Mouse (Mus musculus) megakaryocyte-erythroid progenitor cell, adult 5-6 weeks (primary cell): Measurements from ENCODE around the gene Grm1. TPM values are rescaled to one million over a fixed set of nuclear protein-coding genes. Genes with fewer than 3 reads are reported as not detected.

ENCODE experiments used
- ATAC-seq: replicated peaks from 2 replicates; pipeline ENCODE4 v1.8.0; 2016; ENCODE audit warnings: mild to moderate bottlenecking, inconsistent platforms; ENCODE audit not compliant: severe bottlenecking, poor library complexity, low FRiP score, low TSS enrichment
- total RNA-seq, 2 experiments: library from RNA; stranded (forward) in 1 of 2; stranded (reverse) in 1 of 2; fragments of 200-1000, 215-1000 nt in 1 of 2; fragments of >200 nt in 1 of 2; fragmentation: Nextera tagmentation in 1 of 2; gene quantifications; 2 replicates each; pipeline ENCODE4 v1.2.3; 2014 to 2017

Gene Grm1
- total RNA-seq, 2 experiments from 2014 or later = not detected

DNA sequence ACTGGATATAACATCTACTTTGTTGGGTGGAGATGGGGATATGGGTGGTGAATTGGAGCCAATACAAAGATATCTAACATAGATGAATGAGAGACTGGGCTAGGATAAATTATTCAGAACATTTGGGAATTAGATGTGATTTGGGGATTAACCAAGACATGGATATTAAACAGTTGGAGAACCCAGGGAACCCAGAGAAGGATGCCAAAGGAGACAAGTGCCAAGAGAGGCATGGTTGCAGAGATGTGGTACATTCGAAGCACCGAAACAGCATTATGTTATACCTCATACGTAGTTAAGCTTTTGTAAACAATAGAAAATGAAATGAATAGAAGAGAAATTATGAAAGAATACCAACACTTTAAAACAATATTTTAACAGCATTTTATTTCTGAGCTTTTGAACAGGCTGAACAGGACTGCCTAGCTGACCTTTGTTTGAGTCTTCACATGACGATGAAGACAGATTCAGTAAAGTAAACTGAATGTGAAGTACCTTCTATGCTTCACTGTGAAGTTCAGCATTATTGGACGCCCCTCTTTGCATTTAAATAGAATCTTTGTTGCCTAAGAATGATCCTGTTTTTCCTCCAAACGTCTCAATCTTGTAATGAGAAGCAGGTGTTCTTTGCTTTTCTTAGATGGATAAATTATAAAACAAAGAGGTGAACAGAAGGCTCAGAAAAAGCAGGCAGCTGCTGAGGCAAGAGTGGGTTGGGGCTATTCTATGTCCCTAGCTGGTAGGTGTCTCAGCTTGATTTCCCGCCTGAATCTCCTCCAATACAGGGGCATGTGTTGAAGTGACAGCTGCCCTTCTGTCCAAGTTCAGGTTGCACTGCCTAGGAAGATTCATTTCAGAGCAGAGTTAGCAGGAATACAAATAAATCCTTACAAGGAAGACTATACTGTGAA, 234.5 kb downstream of the Grm1 start:
- ATAC-seq = no peak

DNA sequence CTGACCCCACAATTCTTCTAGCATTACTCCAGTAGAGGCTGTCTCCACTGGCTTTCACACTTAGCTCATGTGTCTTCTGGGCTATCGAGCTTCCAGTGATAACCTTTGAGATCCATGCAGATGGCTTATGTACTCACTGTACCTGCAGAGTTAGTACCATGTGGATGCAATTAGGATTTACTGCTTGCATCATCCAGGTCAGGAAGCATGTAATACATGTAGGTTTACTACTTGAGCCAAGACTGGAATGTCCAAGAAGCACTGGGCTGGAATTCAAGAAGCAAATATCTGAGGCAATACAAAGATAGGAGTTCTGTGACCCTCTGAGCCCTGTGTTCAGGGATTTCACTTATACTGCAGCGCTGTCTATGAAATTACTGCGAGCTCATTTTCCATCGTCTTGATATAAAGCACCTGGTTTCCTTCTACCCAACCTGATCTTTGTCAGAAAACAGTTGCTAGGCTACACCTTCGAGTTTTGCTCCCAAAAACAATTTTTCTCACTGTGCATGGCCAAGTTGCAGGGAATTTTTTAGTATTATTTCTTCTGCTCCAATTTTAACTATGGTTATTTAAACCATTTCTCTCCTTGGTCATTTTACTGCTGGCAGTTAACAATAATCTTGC, 237.0 kb downstream of the Grm1 start:
- ATAC-seq = no peak

DNA sequence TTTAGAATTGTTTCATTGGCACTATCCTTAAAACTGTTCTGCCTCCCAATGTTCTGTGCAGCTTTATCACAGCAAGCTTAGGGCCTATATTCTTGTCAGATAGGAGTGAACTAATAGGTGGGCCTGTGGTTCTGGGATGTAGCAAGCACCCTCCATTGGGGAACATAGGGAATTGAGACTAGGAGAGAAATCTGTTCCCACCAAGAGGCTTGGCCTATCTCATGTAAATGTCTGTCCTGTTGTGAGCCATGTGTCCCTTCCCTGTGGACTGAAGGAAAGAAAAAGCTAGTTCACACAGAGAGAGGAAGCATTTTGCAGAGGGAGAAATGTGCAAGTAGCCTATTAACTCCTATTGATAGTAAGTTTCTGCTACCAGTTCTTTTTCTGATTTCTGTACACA, 246.8 kb downstream of the Grm1 start:
- no peak for ATAC-seq

DNA sequence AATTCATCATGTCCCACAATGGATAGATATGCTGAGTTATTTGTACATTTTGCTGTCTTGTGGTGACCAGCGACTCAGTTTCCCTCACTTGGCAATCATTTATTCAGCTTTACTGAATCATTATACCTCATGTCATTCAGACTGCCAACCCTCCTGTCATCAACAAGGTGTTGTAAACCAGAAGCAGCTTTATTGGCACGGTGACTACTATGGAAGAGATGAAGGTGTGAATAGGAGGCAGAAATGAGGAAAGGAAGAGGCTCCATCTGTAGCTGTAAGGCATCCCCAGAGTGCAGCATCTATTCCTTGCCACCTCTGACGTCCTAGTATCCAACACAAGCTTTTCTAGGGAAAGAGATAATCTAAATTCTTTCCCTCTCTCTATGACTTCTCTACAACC, 247.3 kb downstream of the Grm1 start:
- no peak for ATAC-seq

DNA sequence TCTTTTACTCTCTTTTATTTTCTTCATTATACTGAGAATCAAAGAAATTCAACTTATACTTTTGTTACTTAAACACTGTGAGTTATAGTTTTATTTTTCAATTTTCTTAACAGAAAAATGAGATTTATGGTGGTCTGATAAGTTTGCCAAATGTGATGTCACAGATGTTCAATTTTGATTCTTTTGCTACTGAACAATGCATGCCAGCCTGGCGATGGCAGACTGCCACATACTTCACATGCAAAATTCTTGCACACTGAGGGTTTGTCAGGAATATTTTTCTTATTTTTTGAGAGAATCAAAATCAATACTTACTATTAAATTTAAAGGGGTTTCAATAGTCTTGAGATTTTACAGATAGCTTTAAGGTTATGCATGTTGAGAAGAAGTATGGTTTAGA, 251.0 kb downstream of the Grm1 start:
- ATAC-seq = no peak

DNA sequence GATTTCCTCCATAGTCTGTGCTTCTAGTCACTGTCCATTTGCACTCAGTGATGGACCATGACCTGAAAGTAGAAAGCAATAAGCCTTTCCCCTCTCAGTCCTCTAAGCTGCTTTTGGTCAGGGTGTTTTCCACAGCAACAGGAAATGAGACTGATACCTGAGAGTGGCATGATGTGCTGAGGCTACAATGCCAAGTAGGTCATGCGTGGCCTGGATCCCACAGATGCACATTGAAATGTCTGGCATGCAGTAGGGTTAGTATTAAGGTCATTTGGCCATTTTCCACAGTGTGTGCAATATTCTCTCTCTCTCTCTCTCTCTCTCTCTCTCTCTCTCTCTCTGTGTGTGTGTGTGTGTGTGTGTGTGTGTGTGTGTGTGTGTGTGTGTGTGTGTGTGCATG, 254.8 kb downstream of the Grm1 start:
- ATAC-seq = no peak

DNA sequence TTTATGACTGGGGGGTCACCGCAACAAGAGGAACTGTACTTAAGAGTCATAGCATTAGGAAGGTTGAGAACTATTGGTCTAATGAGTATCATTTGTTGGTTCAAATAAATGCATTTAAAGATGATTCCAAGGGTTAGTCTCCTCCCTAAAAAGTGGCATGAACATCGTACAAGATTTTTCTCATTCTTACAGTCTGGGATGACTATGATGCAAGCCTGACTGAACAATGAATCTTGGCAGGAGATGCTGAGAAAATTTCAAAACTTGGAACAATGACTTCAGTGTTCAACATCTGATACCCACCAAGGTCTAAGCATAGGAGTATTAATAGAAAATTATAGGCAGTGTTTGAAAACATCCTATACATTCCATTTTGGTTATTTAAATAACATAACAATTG, 264.1 kb downstream of the Grm1 start:
- no peak for ATAC-seq

DNA sequence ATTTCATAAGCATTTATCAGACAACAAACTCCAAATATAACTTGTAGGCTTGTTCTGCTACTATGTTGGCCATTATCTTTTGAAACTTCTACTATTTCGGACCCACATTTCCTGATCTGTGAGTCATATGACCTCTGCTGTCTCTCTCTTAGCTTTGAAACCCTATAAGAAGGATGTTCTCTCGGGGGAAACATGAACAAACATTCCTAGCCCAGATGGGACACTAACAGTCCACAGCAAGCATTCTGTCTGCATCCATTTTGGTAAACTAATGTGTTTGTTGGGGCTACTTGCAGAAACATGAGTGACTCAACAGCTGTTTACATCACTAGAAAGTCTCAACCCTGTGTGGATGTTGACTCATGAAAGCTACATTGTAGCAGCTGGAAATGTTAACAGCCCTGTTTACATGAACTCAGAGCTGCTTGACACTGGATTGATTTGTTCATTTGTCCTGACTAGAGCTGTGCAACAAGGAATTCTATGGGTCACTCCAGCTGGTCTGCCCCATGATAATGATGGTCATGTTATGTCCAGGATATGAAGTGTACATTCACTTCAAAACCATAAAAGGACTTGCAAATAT, 267.4 kb downstream of the Grm1 start:
- ATAC-seq = no peak

DNA sequence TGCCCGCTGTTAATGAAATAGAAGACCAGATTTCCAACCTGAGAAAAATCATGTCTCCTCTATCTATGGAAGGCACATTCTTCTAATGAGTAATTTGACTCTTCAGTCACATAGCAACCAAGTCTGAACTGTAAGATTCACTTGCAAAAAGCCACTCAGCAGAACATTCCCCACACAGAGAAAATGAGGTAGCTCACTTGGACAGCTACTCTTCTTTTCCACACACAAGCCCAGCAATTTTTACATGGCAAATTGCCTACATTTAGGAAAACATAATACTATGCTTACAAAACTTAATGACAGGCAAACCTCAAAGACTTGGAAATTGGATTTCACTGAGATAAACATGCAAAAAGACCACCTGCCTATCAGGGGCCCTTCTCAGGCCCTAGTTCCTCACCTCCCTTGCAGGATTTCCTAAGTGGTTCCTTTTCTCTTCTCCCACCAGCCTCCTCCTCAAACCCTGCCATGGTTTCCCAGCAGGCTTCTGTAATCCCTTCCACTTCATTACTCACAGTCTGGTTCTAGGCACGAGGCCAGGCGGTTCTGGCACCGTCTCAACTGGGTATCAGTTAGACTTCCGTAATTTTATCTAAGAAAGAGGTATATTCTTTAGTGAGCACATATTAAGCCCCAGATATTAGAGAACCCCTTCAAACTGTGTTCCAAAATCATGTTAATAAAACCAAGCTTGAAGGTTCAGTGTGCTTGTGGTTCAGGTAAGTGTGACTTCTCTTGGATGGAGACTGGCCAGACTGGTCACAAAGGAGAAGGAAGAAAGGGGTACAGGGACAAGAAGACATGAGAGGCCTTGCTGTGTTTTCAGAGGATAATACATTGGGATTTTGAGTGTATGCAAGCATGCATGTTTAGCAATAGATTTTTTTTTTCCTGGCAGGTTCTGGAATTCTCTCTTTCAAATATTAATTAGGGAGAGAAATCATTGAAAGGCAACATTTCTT, 269.1 kb downstream of the Grm1 start:
- no peak for ATAC-seq

DNA sequence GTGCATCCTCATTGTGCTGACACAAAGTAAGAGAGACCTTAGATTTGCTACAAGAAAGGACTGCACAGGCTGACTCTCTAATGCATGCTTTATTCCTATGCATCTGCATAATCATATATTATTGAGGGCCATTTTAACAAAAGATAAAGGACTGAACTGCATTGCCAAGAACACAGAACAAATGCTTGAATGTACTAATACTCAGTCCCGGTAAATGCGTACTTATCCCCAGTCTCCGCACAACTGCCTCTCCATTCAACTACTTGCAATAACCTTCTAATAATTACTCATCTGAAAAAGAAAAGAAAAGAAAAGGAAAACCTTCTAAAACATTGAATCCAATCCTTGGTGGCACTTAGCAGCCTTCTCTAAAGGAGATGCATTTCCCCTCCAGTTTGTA, 272.4 kb downstream of the Grm1 start:
- no peak for ATAC-seq

DNA sequence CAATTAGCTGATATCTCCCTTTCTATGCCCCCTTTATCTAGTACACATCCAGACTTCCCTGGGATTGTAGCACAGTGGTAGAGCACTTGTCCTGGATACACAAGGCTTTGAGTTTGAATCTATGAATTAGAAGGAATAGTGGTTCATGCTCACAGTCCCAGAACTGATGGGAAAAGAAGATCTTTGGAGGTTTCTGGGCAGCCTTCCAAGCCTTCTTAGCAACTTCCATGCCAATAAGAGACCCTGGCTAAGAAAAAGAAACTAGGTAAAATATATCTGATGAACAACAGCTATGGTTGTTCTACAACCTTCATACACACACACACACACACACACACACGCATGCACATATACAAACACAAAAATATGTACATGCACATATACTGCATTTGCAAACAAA, 286.8 kb downstream of the Grm1 start:
- ATAC-seq = no peak

DNA sequence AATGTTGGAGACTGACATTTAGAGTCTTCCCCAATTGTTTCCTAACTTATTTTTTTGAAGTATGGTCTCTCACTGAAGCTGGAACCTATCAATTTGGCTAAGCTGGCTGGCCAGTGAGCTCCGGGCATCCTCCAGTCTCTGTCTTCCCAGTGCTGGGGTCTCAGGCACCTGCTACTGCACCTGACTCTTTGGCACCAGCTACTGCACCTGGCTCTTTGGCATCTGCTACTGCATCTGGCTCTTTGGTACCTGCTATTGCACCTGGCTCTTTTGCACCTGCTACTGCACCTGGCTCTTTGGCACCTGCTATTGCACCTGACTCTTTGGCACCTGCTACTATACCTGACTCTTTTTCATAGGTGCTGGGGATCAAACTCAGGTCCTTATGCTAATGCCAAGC, 291.7 kb downstream of the Grm1 start:
- no peak for ATAC-seq

DNA sequence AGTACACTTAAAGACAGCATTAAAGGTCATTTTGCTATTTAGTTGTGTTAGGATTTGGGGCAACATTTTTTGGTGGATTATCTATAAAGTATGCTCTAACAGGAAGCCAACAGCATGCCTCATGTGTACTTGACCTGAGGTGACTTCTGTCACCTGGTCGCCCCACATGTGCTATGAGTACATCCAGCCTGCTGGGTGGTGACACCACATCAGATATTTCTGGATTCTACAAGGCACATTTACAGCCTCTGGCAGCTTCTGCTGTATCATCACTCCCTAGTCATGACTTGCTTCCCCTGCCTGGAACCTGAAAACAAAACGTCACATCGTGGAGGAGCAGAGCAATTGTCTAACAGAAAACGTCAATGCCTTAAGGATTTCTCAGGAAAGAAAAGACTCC, 292.2 kb downstream of the Grm1 start:
- ATAC-seq = no peak

DNA sequence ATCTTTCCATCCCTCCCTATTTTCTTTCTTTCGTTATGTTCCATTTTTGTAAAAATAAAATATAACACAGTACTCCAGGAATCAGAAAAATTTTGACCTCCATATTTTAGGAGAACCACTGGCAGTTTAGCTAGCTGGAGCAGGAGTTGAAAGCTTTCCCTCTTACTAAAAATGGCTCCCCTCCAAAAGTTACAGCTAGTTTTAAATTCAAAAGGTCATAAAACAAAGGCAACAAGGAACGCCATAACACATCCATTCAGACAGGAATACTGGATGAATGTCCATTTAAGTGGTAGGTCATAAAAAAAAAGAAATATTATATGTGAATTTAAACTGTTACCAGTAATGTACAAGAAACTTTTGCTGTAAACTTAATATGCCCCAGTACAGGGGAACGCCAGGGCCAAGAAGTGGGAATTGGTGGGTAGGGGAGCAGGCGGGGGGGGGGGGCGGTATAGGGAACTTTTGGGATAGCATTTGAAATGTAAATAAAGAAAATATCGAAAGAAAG, 294.2 kb downstream of the Grm1 start:
- no peak for ATAC-seq

DNA sequence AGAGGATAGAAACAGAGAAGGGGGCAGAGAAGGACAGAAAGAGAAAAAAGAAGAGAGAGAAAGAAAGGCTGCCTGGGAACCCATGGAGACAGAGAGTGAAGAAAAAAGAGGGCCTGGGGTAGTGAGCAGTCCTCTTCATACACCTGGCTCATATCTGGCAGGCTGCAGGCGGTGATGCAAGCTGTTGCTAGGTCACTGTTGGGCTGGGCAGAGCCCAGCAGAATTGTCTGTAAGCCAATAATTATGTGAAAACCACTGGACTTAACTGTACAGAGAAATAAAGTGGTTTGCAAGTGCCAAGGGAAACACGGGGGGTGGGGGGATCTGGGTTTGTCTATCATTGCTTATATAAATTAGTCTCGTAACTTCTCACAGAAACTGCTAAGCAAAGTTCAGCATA, 297.0 kb downstream of the Grm1 start:
- ATAC-seq = no peak

DNA sequence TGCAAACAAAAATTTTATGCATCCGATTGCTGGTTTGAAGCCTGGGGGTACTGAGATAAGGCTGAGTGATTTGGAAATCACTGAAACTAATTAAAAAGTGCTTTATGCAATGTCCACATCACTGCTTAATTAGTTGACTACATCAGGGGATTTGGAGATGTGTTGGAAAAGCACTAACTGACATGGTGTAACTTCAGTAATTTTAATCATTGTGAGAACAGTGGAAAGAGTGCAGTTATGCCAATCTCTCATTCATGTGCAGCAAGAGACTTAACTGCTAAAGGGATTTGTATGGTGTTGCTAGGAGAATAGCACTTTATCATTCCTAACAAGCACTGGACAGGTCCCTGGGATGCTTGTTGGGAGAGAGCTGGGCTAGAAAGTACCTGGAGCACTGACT, 307.3 kb downstream of the Grm1 start:
- ATAC-seq = no peak

DNA sequence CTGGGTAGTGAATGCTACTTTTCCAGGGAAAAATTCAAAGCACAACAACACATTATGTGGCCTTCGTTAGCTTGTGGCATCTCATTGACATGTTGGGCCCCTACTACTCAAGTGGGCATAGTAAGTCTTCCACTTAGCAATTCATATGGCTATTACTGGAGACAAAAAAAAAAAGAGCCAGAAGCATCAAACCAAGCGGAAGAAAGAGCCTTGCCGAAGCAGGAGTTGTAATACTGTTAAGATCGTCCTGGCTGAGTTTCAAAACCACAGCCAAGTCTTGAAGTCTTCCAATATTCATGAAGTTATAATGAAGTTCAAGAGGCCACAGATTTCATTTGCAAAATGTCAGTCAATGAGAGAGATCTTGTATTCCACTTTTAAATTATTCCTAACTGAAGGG, 319.1 kb downstream of the Grm1 start:
- ATAC-seq = no peak

DNA sequence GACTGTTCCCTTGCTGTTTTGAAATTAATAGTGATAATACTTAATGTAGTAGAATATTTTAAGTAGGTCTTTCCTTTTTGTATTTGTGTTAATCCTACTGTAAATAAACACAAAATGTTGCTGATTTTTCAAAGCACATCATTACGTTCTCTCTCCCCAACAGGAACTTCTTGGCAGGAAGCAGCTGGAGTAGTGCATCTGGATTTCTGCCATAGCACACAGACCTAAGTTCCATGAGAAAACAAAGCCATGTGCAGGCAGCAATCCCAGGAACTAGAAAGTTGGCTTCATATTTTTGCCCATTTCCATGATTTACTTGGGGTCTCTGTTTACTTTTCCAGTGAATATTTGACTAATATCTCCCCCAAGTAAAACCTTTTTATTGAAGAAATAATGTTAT, 320.9 kb downstream of the Grm1 start:
- ATAC-seq = no peak

DNA sequence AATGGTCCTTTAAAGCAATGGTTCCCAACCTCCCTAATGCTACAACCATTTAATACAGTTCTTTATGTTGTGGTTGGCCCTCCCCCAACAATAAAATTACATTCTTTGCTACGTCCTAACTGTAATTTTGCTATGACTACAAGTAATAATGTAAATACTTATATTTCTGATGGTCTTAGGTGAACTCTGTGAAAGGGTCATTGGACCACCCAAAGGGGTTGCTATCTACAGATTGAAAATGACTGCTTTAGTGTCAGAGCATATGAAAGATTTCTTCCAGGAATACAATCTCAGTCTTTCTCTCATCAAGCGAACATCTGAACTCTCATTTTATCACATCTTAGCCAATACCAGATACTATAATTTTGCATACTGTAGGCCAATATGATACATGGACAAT, 321.4 kb downstream of the Grm1 start:
- no peak for ATAC-seq

DNA sequence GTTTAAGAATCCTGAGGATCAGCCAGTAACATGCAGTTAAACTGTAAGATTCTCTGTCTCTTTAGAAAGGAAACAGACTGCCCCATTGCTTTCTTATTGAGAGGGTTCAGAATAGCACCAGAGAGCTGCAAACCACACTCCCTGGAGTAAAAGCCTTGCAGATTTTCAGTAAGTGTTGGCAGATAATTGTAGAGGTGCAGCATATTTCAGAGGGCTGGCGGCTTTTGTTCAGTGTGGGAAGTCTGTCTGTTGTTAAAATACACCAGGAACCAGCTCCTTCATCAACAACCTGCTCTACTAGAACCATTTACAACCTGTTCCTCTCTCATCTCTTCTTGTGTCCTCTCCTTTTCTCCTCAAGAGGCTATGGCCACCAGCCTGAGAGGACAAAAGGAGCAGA, 331.1 kb downstream of the Grm1 start:
- no peak for ATAC-seq
